Mouse (Mus musculus): ENCODE results near the gene Steap2. TPM values are rescaled to one million over a fixed set of nuclear protein-coding genes. Genes with fewer than 3 reads are reported as not detected.

Gene Steap2
- polyA plus RNA-seq, 1 experiment: 36.9 TPM

GRCm38 (mm10) chr5:5638496-5638895 is 55.9 kb downstream of the Steap2 start:
- no peak for TF ChIP-seq CTCF (IDR thresholded peaks at IDR 0.05; ENCODE audit: borderline replicate concordance, insufficient read depth, low read depth, low read length)
- no peak for TF ChIP-seq POLR2A (IDR thresholded peaks at IDR 0.05; ENCODE audit: borderline replicate concordance, insufficient read depth, low read length)
- Histone ChIP-seq H3K4me3 (replicated peaks; ENCODE audit: insufficient read depth, low read depth, low read length) (no peak overlapping the region), H3K4me1 (ENCODE audit: control insufficient read depth, insufficient read depth, low read length) (no peaks in the 10 kb centered on the region), H3K27me3 (ENCODE audit: control insufficient read depth, insufficient read depth, low read length) (no peaks in the 10 kb centered on the region), H3K27ac (ENCODE audit: insufficient read depth, low read length) (no peak overlapping the region)
- no peak for DNase-seq
- 57% methylated on average over 2 of the region's 2 CpGs for WGBS

GRCm38 (mm10) chr5:5625491-5625890 is 68.9 kb downstream of the Steap2 start:
- TF ChIP-seq CTCF (IDR thresholded peaks at IDR 0.05; ENCODE audit: borderline replicate concordance, insufficient read depth, low read depth, low read length): no peak
- TF ChIP-seq POLR2A (IDR thresholded peaks at IDR 0.05; ENCODE audit: borderline replicate concordance, insufficient read depth, low read length): no peak
- DNase-seq: no peak
- Histone ChIP-seq H3K27me3 (ENCODE audit: control insufficient read depth, insufficient read depth, low read length) (no peaks in the 10 kb centered on the region), H3K27ac (ENCODE audit: insufficient read depth, low read length) (no peak overlapping the region), H3K4me1 (ENCODE audit: control insufficient read depth, insufficient read depth, low read length) (no peaks in the 10 kb centered on the region), H3K4me3 (replicated peaks; ENCODE audit: insufficient read depth, low read depth, low read length) (no peak overlapping the region)
- WGBS: 84% methylated on average over 3 of the region's 3 CpGs

GRCm38 (mm10) chr5:5618329-5618728 is 76.0 kb downstream of the Steap2 start:
- no peaks in the 10 kb centered on the region for H3K4me1 ChIP-seq (ENCODE audit: control insufficient read depth, insufficient read depth, low read length)
- TF ChIP-seq POLR2A (IDR thresholded peaks at IDR 0.05; ENCODE audit: borderline replicate concordance, insufficient read depth, low read length) (no peak), CTCF (IDR thresholded peaks at IDR 0.05; ENCODE audit: borderline replicate concordance, insufficient read depth, low read depth, low read length) (no peak)
- no peak for DNase-seq
- no peak overlapping the region for H3K27ac ChIP-seq (ENCODE audit: insufficient read depth, low read length)
- H3K4me3 ChIP-seq (replicated peaks; ENCODE audit: insufficient read depth, low read depth, low read length): no peak overlapping the region
- H3K27me3 ChIP-seq (ENCODE audit: control insufficient read depth, insufficient read depth, low read length): no peaks in the 10 kb centered on the region
- WGBS: 64% methylated on average over 4 of the region's 4 CpGs

Other genes with a start within 250 kb of the Steap2 start
- 0.22 and 0.49 TPM in 2 replicates for gene 1700015F17Rik, start 215.4 kb downstream of the Steap2 start, polyA plus RNA-seq (2012; rRNA removed)
- gene Cldn12, start 179.6 kb downstream of the Steap2 start, polyA plus RNA-seq (2012; rRNA removed): 44.9 and 45.0 TPM in 2 replicates
- 9.0 and 9.2 TPM in 2 replicates for gene Gtpbp10, start 135.0 kb downstream of the Steap2 start, polyA plus RNA-seq (2012; rRNA removed)
- gene Gm8773, start 120.8 kb downstream of the Steap2 start, polyA plus RNA-seq (2012; rRNA removed): 0.27 TPM in 1 of 2 replicates, not detected in the other
- gene Cfap69, start 30.3 kb downstream of the Steap2 start, polyA plus RNA-seq (2012; rRNA removed): 10.3 and 11.2 TPM in 2 replicates
- 1.3 and 3.3 TPM in 2 replicates for gene Steap1, start 54.7 kb upstream of the Steap2 start, polyA plus RNA-seq (2012; rRNA removed)

Data from cerebellum, adult 2 months (tissue).